Mouse (Mus musculus) cerebellum, adult 11 months (tissue): ENCODE results near the gene Agl.
A peak's percentile ranks its signal among the peaks of the same experiment; 100 is the strongest.

Experiments
- DNase-seq: peaks from one replicate; pipeline ENCODE4 v3.0.0; 2022

The Agl gene

GRCm38 (mm10) chr3:116807811-116808506 lies at the start of gene Agl:
Agl (minus strand) TSS chr3:116808166.
- DNase-seq: peak; percentile 89

DNA sequence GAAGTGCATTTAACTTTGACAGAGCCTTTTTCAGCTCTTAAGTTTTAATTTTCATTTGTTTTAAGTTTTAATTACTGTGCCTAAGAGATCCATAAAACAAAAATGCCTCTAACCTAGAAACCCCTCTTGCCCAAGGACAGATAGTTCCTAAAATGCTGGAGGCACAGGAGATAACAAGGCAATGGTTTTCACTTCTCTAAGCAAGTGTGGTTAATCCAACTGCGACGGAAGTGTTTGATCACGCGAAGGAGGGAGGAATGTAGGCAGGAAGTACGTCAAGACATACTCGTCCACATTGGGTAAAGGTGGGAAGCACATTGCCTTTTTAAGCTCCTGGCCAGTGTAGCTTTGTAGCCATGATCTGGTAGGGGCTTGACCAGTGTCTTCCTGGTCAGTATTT lies 49.6 kb upstream of the Agl start:
- no peak for DNase-seq

GRCm38 (mm10) chr3:116852421-116852820 lies 44.5 kb upstream of the Agl start:
- DNase-seq: no peak

DNA sequence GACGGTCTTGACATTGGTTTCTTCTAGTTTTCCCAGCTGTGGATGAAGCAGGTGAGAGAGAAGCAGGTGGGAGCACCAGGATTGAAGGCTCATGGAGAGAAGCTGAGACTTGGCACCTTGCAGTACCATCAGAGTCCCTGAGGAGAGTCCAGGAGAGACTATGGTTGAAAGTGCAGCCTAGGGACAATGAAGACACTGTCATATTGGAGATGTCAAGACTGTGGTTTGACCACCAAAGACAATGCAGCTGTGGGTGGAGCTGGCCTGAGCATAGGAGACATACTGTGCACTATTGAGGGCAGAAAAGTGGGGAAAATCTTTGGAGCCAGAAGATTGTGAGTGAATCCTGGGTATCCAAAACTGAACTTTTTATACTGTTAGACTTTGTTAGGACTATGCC lies 42.4 kb upstream of the Agl start:
- DNase-seq: no peak

DNA sequence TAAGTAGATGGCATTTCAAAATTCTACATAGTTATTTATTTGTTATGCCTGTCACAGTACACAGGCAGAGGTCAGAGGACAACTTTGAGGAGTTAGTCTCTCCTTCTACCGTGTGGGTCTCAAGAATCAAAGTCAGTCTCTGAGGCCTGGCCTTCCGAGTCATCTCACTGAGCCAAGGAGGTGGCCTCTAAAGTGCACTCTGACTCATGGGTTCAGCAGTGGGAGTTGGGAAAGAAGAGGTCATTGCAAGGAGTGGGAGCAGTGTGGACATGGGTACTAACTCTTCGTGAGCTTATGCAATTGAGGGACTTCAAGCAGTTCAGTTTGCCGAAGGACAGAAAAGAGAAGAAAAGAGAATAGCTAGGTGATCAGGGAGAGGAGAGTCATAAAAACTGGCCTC lies 41.0 kb upstream of the Agl start:
- DNase-seq: no peak

DNA sequence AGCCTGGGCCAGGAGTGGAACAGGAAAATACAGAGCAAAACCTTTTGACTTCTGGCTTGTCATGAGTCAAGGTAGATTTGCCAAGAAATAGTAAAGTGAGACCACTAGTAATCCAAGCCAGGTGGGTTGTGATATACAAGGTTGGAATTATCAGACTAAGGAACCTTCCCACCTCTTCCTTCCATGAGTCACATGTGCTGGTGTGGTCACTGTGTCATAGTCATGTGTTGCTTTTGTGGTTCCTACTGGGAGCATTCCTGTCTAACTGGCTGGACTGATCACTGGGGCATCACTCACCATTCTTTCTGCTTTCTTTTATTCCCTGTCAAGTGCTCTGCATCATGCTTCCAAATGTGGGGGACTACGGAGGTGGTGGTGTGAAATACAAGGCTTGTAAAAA lies 40.1 kb upstream of the Agl start:
- no peak for DNase-seq

GRCm38 (mm10) chr3:116846084-116846483 lies 38.1 kb upstream of the Agl start:
- no peak for DNase-seq

- DNase-seq: no peak
These were observed 37.1 kb upstream of the Agl start for GRCm38 (mm10) chr3:116844880-116845579.

GRCm38 (mm10) chr3:116841311-116841710 lies 33.3 kb upstream of the Agl start:
- DNase-seq: no peak

- DNase-seq: no peak
These were observed 28.9 kb upstream of the Agl start for GRCm38 (mm10) chr3:116836681-116837475.

DNA sequence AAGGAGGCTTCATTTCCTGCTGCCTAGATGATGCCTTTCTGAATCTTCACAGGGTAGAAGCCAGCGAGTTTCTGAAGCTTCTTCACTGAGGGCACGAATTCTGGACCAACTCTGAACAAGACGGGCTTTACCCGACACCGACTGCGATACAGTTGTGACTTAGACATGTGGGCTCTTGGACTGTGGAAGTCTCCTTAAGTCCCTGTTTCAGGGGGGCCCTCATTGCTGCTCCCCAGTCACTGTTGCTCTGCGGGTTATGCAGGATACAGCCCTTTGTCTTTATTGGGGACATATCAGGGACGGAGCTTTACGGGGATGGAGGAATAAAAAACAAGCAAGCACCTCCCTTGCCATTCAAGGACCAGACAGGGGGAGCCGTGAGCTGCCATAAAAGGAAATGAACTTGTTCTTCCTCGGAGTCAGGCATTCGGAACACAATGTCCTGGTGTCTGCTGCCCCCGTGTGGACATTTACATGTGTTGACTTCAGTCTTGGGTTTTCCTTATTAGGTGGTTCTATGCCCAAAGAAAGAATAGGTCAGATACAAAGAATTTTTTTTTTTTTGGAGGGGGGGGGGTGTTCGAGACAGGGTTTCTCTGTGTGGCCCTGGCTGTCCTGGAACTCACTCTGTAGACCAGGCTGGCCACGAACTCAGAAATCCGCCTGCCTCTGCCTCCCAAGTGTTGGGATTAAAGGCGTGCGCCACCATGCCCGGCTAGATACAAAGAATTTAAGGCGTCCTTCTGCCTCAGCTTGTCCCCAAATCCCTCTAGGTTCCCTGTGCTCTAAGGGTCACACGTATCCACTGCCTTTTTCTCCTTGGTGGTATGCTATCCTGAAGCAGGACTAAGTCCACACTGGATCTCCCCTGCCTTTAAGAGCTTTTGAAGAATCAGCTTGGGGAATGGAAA lies 28.1 kb upstream of the Agl start:
- DNase-seq: peak; percentile 72

GRCm38 (mm10) chr3:116835350-116835749 lies 27.4 kb upstream of the Agl start:
- no peak for DNase-seq

DNA sequence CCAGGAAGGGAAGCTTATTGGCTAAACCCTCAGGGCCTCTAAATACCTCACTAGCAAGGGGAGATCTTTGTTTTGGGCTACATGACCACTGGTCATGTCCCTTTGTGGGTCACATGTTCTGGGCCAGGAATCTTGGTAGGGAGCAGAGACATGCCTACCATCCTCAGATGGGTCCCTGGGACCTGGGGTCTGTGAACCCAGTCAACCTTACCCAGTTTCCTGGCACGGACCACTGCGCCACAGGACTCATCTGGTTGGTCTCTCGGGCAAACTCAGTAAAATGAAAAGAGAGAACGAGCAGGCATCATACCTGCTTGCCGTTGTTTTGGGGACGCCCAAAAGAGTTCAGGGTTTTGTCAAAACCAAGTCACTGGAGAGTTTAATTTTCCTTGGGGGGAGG lies 26.3 kb upstream of the Agl start:
- DNase-seq: no peak

- DNase-seq: no peak
These were observed 25.5 kb upstream of the Agl start for GRCm38 (mm10) chr3:116833491-116833890.

DNA sequence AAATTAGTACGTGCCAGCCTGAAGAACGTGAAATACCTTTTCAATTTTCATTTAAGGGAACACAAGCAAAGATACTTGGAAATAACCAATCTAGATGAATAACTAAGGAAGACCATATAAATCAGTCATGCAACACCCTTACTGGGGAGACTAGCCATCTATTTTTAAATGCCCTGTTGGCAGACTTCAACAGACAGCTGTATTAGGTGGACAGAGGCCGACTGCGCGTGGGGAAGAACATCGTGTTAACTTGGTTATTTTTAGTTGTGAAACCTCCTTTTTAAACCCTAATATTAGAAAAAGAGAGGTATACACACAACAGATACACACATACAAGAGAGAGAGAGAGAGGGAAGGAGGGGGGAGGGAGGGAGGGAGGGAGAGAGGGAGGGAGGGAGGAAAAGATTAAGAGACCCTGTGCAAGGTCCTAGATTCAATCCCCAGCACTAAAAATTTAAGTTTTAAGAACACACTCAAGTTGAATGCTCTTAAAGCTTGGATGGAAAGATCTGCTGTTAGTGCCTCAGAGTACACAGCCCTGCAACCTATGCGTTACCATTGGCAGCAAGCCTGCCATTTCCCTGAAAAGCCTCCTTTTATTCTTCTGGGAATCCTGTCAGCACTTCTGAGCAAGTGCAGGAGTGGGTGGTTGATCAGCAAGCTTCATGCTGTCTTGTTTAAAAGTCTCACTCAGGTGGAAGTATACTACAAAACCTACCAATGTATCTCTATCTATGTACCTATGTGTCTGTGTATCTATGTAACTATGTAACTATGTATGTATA lies 24.8 kb upstream of the Agl start:
- no peak for DNase-seq

GRCm38 (mm10) chr3:116831324-116831723 lies 23.4 kb upstream of the Agl start:
- no peak for DNase-seq

- no peak for DNase-seq
These were observed 21.4 kb upstream of the Agl start for GRCm38 (mm10) chr3:116829274-116829920.

GRCm38 (mm10) chr3:116826471-116827215 lies 18.7 kb upstream of the Agl start:
- DNase-seq: no peak

GRCm38 (mm10) chr3:116817231-116817630 lies 9.3 kb upstream of the Agl start:
- no peak for DNase-seq

DNA sequence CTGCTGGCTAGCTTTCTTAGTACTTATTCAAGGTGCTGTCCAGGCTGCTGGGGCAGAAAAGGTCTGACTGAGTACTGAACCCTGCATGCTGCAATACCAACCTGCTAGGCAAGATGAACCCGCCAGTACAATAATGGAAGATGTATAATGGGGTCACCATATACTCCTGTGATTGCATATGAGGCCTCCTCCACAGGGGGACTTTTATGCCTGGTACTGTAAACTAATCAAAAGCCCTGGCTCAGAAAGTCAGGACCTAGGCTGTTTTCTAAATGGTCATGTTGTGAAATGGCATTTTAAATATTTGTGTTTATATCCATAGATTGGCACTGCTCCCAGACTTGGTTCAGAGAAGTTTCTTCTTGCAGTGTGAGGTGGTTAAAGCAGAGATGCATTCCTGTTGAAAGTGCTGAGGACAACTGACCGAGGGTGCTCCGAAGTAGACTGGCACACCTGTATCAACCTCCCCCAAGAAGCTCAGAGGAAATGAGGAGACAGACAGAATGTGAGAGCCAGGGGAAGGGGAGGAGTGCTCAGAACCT lies 8.8 kb upstream of the Agl start:
- DNase-seq: no peak
